Mouse (Mus musculus) stomach, postnatal 0 days (tissue): Measurements from ENCODE around the gene Ncoa3.

ENCODE experiments used
- CTCF ChIP-seq: IDR thresholded peaks from 2 replicates; pipeline ENCODE4 v1.5.1; 2016; ENCODE audit warnings: antibody characterized with exemption, low read depth, mild to moderate bottlenecking, moderate library complexity
- EP300 ChIP-seq: optimal IDR thresholded peaks from 2 replicates; pipeline ENCODE3; 2016; ENCODE audit warnings: antibody characterized with exemption

GRCm38 (mm10) chr2:166048852-166049251 is 56.4 kb downstream of the Ncoa3 start:
- TF ChIP-seq CTCF (no peak), EP300 (no peak)
